Mouse (Mus musculus) activated CD4-positive, CD25-positive, alpha-beta regulatory T cell, adult 4 months (primary cell): ENCODE measurements around the gene Serpina9. TPM values are rescaled to one million over a fixed set of nuclear protein-coding genes. Genes with fewer than 3 reads are reported as not detected.
A peak's percentile ranks its signal among the peaks of the same experiment; 100 is the strongest.

Source experiments
- ATAC-seq: one replicate; pipeline ENCODE4 v1.8.0; 2017
- polyA plus RNA-seq, 2 experiments: library from polyadenylated mRNA; unstranded; fragments of 100-300 nt; shearing (Covaris generic); gene quantifications; one replicate each; pipeline ENCODE4 v1.2.1; 2017

Serpina9 gene
- polyA plus RNA-seq, result 1 to 10 TPM; 1.1 to 1.3 TPM

DNA sequence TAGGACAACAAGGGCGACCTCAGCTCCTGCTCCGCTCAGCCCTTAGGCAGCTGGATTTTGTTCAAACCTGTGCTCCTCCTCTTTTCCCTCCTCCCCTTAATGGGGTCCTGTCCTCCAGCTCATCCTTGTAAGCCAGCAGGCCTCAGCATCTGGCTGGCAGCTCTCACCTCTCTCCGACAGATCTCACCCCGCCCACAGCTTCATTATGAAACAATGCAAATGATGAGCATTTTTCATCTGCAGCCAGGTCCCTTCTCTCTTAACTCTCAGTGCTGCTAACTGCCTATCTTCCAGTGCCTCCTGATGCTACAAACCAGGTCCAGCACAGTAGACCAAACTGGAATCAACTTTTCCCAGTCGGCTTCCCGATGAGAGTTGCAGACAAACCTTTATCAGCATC, at the start of gene Serpina9:
Gene Serpina9 (minus strand): TSS at position 136 of the 400 bp plus-strand sequence.
- ATAC-seq, result no peak

DNA sequence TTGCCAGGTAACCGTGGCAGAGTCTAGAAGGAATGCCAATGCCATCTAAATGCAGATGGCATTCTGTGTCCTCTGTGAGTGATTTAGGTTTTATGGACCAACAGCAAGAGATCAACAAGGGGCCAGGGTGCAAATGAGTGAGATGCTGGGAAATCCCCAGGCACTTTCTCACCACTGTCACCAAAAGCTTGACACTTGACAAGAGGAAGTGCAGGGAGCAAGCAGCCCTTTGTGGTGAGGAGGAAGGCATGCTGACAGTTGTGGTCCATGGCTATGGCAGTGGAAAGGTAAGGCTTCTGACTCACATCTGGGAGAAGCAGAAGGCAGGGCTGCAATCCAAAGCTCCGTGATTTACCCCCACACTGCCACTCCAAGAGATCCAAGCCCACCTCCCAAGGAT, 48.3 kb upstream of the Serpina9 start:
- peak; percentile 81 for ATAC-seq

DNA sequence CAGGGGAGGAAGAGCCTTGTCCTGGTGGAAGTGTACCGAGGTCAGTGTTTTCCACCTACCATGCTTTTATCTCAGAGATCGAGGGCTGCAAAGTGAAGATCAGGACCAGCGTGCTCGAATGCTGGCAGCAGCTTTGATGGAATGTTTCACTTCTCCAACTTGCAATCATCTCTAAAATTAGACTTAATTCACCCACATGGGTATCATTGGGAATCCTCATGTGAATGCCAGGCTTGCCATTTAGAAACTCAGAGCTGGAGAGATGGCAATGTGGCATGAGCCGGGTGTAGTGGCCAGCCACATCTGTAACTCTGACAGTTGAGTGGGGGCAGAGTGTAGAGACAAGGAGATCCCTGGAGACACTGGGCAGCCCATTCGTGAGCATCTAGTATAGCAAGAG, 46.6 kb upstream of the Serpina9 start:
- no peak for ATAC-seq

DNA sequence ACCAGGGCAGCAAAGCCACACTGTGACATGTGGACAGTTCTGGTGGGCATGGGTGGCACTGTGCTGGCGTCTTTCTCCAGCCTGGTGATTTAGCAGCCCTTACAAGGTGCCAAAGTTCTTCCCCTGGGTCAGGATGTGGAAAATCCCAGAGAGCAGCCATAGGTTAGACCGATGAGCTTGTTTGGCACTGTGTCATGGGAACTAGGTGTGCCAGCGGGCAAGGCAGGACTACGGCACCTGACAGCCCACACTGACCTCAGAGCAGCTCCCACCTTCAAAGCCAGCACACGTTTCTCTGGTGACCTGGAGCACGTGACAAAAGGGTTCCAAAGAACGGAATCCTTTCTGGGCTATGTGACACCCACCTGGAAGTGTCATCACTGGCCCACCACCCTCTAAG, 44.0 kb upstream of the Serpina9 start:
- ATAC-seq, result no peak

DNA sequence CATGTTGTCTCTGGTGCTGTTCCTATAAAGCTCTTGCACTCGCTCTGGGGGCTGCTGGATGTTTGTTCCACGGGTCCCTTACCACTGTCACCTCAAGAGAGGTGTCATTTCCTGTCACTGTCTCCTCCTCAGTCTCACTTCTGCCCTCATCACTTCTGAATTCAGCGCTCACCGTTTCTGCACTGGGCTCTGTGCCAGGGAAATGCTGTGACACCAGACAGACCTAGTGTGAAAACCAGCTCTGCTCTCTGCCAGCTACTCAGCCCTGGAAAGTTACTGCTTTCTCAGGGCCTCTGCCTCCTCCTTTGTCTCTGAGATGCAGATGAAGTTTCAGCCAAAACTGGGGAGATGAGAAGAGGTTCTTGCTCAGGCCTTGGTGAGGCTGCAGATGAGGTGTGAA, 43.5 kb upstream of the Serpina9 start:
- ATAC-seq, result peak; percentile 74

DNA sequence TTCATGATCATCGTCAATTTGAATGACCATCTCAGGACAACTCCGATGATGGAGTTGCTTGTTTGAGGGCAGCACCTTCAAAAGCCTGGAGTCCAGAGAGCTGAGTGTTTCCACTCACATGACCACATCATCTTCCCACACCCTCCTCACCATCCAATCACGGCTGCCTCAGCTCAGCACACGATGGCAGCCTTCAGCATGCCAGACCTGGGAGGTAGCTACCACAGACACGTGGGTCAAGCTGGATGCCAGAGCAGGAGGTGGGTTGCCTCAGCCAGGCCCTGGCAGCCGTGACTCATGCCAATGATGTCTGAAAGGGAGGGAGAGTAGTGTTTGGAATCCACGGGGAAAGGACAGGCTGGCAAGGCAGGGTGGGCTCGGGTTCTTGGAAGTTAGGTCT, 42.2 kb upstream of the Serpina9 start:
- no peak for ATAC-seq

DNA sequence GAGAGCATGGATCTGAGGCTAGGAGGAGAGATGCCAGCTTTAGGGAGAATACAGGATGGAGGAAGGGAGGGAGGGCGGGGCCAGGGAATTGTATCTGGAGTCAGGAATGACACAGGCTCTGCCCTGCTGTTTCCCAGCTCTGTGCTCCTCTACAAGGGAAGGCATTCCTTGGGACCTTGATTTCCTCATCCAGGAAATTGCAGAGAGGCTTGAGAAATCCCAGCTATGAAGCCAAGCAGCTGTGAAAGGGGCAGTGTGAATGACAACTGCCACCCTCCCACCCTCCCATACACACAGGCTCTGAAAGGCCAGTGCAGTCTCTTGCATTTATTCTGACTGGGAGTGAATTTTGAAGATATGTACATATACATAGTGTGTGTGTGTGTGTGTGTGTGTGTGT, 40.4 kb upstream of the Serpina9 start:
- ATAC-seq, result no peak

DNA sequence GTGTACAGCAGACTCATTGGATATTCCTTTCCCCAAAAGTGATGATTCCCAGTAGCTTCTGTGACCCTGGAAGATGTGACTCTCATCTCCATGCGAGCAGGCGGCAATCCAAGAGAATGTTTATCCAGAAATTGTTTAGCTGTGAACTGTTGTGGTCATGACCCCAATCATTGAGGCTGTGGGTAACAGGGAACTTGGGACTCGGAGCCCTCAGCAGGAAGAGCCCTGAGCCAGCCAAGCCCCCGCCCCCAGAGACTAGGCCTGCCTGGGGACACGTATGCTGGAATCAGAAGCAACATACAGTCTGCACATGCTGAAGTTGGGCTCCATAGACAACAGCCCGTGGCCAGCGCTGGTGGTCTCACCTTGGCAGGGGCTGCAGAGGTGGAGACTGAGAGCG, 32.2 kb upstream of the Serpina9 start:
- ATAC-seq, result no peak

DNA sequence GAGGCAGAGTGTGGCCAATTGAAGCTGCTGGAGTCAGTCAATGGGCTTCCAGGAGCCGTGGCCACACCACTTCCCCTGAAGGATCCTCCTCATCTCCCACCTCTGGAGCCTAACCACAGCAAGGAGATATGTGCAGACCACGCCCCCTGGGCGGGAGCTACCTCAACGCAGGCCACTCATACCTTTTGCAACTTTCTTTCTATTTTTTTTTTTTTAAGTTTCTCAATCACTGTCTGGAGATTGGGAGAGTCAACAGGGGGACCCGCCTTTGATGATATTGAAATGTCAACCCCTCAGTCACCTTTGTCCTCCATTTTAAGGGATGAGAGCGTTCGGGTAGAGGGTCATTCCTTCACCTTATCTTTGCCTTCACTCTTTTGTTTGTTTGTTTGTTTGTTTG, 30.8 kb upstream of the Serpina9 start, which contains the start of gene Serpina12:
Gene Serpina12 (minus strand): TSS at position 101 of the 400 bp plus-strand sequence.
- ATAC-seq, result no peak

DNA sequence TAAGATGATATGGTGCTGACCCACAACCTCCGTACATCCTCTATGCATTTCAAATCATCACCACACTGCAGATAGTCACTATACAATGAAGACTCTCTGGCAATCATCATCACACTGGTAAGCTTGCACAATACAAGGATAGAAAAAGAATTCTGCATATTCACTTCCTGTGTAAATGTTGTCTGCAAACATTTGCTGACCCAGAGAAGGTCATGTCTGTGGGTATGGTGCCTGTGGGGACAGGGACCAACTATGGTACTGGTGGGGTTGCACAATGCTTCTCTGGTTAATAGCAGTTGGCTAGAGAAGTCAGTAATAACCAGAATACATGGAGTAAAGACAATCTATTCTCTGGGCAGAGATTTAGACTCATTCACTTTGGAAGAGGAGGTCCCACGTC, 29.2 kb upstream of the Serpina9 start:
- no peak for ATAC-seq

DNA sequence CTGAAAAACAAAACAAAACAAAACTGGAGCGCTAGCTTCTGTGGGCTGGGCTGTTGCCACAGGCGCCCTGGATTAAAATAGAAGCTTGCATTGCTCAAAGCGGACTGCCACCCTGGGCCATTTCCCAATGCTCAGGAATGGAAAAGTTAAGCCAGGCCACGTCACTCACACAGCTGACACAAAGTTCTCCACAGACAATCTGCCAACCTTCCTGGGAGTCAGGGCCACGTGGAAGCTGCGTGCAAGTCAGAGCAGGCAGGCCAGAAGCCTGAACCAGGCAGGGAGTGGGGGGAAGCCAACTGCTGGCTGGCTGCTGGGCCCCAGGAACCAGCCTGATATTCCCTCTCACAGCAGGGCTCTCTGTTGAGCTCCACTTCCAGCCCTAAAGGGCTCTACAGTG, 27.8 kb upstream of the Serpina9 start:
- ATAC-seq, result no peak

DNA sequence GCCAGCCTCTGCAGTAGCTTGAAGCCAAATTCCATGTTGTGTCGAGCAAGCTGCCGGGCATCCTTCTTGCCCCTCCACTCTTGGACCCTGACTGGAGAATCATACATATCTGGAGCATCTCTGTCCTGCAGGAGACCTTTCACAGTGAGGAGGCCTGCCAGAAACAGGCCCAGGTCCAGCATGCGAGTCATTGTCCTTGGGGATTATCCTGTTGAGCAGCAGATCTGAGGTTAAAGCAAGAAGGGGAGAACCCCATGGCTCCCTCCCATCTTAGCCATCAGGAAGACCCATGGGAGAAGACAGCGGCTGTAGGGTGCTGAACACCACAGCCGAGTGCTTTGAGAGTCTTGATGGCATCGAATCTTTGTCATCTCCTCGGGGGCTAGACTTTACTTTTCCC, 24.6 kb upstream of the Serpina9 start:
- no peak for ATAC-seq

DNA sequence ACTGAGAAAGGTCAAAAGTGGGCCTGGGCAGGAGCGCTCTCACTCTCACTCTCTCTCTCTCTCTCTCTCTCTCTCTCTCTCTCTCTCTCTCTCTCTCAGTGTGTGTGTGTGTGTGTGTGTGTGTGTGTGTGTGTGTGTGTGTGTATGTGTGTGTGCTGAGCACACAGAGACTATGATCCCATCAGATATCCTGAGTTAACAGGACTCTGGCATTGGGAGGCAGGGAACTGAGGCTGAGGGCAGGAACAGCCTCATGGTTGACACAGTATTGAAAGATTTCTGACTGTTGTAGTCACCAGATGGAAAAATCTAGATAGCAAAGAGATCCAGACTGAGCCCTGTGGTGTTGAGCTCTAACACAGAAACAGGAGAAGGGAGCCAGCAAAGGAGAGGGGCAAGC, 20.2 kb upstream of the Serpina9 start:
- no peak for ATAC-seq

DNA sequence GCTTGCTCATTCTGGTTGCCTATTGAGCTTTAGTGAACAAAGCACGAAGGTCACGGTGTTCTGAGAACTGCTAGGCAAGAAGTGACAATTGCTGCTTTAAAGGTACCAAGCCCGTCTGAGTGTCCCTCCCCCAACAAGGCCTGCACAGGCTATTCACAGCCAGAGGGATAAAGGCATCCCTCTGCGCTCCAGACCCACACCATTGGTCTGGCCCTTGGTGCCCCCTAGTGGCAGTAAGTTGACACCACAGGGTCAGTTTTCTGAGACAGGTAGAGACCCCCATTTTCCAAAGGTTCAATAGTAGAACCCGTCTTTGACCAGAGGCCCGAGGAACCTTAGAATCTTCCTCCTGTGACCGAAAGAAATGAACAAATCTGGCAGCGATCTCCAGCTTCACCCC, 16.4 kb upstream of the Serpina9 start:
- ATAC-seq, result no peak

DNA sequence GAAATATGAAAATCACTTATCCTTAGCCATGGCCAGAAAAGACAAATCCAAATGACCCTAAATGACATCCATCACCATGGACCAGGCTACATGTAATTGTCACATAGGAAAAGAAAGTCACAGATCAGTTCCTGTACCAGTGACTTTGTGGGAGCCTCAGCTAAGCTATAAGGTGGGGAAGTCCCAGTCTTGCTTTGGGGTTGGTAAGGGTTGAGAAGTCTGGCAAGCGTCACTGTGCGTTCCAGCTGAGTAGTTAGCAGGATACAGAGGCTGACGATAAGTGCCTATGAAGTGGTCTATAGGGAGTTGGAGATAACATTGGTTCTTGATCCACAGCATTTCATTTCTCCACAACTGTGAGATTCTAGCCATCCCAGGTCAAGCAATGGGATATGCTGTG, 1.7 kb upstream of the Serpina9 start:
- ATAC-seq, result peak; percentile 79

DNA sequence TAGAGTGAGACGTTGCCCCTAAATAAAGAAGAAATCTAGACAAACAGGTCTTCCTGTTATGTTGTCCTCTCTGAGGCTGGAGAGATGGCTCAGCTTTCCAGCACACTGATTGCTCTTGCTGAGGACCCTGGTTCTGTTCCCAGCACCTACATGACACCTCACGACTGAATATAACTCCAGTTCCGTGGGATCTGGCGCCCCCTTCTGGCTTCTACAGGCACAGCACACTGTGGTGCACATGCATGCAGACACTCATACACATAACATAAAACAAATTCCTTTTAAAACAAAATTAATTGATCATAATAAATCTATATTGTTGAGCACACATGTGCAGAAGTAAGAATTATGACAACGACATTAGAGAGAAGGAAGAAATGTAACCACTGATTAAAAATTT, 8.9 kb downstream of the Serpina9 start:
- ATAC-seq, result no peak

DNA sequence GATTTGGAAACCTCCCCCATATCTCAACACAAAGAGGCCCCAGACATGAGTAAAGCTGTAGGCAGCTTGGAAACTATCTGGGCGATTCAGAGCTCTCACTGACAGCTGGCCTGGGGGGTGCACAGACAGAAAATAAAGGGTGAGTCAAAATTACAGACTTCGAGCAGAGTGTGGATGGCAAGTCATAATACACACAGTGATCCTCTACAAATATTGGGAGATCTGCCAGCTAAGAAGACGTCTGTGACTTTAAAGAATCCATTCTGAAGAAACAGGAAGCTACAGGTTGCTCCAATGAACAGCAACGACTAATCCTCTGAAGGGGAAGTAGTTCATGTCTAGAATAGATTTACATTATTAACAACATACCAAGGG, 10.3 kb downstream of the Serpina9 start:
- no peak for ATAC-seq

DNA sequence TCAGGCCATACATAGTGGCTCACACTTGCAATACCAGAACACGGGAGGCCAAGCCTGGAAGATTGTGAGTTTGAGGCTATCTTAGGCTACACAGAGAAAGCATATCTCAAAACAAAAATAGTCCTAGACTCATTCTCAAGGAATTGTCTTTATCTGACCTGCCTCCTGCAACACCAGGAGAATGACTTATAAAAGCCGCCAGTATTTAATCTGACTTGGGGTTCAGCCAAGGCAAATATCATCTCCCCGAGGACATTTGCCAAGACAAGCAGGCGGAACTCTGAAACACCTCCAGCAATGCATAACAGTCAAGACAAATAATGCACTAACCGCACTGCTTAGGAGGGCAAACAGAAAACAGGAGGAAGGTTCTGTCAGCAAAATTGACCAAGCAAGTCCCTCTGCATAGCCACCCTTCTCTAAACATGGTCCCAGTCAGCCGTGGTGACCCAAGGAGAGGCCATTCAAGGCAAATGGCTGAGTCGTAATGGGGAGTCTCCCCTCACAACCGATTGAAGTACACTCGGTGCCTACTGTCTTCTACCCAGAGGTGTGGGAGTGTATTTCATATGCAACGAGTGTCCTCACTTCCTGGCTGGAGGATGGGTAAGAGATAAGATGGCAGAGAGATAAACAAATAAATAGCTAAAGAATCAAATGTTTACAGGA, 10.9 kb downstream of the Serpina9 start:
- ATAC-seq, result no peak

DNA sequence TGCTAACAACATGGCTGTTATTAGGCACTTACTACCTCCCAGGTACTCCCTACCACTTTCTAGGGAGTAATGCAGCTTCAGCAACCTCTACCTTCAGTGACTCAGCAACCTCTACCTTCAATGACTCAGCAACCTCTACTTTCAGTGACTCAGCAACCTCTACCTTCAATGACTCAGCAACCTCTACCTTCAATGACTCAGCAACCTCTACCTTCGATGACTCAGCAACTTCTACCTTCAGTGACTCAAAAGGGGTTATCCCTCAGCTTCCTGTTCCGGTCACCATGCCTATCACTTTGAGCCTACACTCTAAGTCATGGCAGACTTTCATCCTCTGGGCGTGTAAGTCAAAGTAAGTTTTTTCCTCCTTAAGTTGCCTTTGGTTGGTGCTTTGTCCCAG, 13.0 kb downstream of the Serpina9 start:
- no peak for ATAC-seq

DNA sequence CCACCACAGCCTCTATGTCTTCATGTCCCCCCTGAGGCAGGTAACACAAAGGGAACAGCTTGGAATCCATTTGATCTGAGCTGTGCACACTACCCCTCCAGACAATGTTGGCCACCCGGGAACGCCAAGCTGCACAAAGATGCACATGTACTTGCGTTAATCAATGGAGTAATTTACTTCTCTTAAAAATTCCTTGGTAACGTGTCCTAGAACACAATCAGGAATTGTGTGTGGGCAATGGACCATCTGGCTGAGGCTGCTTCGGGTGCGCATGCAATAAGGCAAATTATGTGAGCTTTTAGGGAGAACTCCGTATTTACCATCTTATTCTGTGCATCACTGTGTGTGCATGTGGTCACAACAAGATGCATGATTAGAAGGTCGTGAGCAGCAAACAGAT, 13.9 kb downstream of the Serpina9 start:
- ATAC-seq, result no peak

DNA sequence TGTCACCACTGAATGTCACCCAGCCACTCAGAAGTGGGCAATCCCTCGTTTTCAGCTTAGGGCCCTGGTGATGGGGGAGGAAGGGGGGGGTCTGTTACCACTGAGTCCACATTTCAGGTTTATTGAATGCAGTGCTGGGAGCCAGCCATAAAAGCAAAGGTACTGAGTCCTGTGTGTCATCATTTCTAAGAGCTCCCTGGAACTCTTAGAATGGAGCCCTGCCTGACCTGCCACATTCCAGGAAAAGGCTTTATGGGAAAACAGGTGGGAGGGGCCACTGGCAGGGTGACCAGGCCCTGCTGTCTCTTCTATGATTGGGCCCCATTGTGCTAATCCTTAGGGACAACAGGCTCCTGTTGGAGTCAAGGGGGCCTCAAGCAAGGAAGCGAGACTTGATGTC, 17.0 kb downstream of the Serpina9 start:
- no peak for ATAC-seq

DNA sequence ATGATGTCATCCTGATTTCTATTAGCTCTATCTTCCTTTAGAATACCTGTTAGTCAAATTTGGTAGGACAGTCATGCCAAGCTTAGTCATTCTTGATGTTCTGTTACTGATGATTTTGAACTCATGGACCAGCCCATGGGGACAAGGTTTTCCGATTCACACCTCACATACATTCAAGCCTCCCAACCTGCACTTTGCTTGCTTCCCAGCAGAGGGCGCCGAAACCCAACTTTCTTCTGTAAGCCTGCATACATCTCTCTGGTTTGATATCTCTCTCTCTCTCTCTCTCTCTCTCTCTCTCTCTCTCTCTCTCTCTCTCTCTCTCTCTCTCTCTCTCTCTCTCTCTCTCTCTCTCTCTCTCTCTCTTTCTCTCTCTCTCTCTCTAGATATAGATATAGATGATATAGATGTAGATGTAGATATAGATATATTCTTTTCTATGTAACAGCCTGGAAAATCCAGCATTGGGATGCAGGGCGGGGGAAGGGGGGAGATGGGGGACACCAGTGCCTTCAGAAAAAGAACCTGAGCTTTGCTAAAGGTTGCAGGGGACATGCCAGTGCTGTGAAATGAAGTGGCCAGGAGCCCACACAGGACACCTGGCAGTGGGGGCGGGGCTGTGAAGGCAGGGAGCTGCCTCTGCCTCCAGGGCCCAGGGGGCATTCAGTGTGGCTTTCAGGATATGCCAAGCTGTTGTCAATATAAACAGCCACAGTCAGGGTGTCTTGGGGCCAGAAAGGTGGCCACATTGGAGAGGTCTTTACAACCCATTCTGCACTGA, 18.1 kb downstream of the Serpina9 start:
- ATAC-seq, result peak; percentile 78

DNA sequence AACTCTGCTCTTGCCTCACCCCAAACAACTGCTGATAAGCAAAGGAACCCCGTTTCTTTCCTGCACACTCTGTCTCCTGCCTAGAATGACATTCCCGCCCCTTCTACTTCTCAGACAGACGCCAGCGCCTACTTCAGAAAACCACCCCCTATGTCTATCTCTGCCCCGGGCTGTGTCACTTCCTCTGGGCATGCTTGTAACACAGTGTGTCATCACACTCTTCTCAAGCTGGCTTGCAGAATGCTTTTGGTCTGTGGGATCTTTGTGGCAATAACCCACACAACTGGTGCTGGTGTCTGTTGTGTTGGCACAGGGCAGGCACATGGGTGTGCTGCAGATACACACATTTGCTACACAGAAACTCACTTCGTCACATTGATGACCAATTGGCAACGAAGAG, 20.6 kb downstream of the Serpina9 start:
- no peak for ATAC-seq

DNA sequence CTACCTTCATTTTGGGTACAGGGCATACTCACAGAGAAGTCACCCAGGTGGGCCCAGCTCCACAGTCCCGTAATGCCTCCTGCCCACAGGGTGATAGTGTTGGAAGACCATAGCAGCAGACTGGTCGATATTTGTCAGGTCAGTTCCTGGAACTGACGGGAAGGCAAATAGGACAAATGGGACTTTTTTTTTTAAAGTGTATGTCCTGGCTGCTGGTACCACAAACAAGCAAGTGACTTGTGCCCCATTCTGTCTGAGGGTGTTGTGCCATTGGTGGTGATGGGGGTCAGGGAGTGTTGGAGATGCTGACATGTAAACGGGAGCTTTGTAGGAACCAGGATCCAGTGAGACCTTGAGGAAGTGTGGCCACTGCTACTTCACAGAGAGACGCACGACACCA, 23.7 kb downstream of the Serpina9 start, which contains the start of gene Serpina11:
Gene Serpina11 (minus strand): TSS at position 101 of the 400 bp plus-strand sequence.
- ATAC-seq, result no peak

DNA sequence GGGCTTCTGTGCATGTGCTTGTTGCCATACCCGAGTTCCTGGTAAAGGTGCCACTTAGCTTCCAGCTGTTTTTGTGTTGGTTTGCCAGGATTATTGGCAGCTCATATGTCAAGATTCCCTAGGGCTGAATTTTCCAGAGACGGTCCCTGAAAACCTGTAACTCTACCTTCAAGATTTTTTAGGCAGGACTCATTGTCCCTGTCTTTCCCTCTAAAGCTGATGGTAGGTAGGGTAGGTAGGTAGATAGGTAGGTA, 24.1 kb downstream of the Serpina9 start:
- no peak for ATAC-seq
